Mouse (Mus musculus) monocyte, adult 5-6 weeks (primary cell): ENCODE results near the gene Appl2. TPM values are rescaled to one million over a fixed set of nuclear protein-coding genes. Genes with fewer than 3 reads are reported as not detected.
A peak's percentile ranks its signal among the peaks of the same experiment; 100 is the strongest.
"Not testable (repeated sequence)": the region's sequence is repeated elsewhere in the genome, so short reads cannot be mapped to it uniquely, and the experiment has no call there.

Experiments used
- ATAC-seq: fragments of 153-309, 156-312 bp; replicated peaks from 2 replicates; pipeline ENCODE4 v1.8.0; 2017; ENCODE audit warnings: mild to moderate bottlenecking; ENCODE audit not compliant: low TSS enrichment, insufficient number of reproducible peaks, severe bottlenecking, poor library complexity, low FRiP score
- total RNA-seq: library from RNA; stranded (forward); fragments of 200-1000, 200-491, 200-594 nt; gene quantifications from 3 replicates; pipeline ENCODE4 v1.2.3, GENCODE M21; 2017

Appl2 gene
- 67.6 to 78.1 TPM (median 77.7 TPM) in 3 replicates for total RNA-seq

- ATAC-seq = peak; percentile 80
Measured at GRCm38 (mm10) chr10:83648131-83649020, at the start of gene Appl2. Gene Appl2 (minus strand): TSS chr10:83648738.

- no peak for ATAC-seq
Measured at GRCm38 (mm10) chr10:83696226-83696625, 47.7 kb upstream of the Appl2 start.

- ATAC-seq = no peak
Measured at GRCm38 (mm10) chr10:83692175-83692895, 43.8 kb upstream of the Appl2 start.

GRCm38 (mm10) chr10:83688215-83688614, 39.7 kb upstream of the Appl2 start:
- no peak for ATAC-seq

GRCm38 (mm10) chr10:83681334-83681733, 32.8 kb upstream of the Appl2 start:
- ATAC-seq = no peak

GRCm38 (mm10) chr10:83666556-83666955, 18.0 kb upstream of the Appl2 start:
- ATAC-seq = no peak

- no peak for ATAC-seq
Measured at GRCm38 (mm10) chr10:83661925-83662324, 13.4 kb upstream of the Appl2 start.

GRCm38 (mm10) chr10:83660605-83661004, 12.1 kb upstream of the Appl2 start:
- ATAC-seq = no peak

GRCm38 (mm10) chr10:83654591-83654990, 6.1 kb upstream of the Appl2 start:
- no peak for ATAC-seq

- not testable (repeated sequence) for ATAC-seq
Measured at GRCm38 (mm10) chr10:83652205-83652866, 3.8 kb upstream of the Appl2 start.

GRCm38 (mm10) chr10:83649037-83649436, 499 bp upstream of the Appl2 start:
- ATAC-seq = no peak

GRCm38 (mm10) chr10:83646351-83646885, 2.1 kb downstream of the Appl2 start:
- ATAC-seq = no peak

GRCm38 (mm10) chr10:83645716-83645990, 2.9 kb downstream of the Appl2 start:
- no peak for ATAC-seq

GRCm38 (mm10) chr10:83644865-83645715, 3.4 kb downstream of the Appl2 start:
- no peak for ATAC-seq

GRCm38 (mm10) chr10:83644167-83644566, 4.4 kb downstream of the Appl2 start:
- no peak for ATAC-seq

- no peak for ATAC-seq
Measured at GRCm38 (mm10) chr10:83641641-83642040, 6.9 kb downstream of the Appl2 start.

GRCm38 (mm10) chr10:83639881-83640386, 8.6 kb downstream of the Appl2 start:
- no peak for ATAC-seq

GRCm38 (mm10) chr10:83637295-83637694, 11.2 kb downstream of the Appl2 start:
- no peak; the same call in 1 of the 2 replicates for ATAC-seq
